In the genomic region with DNA sequence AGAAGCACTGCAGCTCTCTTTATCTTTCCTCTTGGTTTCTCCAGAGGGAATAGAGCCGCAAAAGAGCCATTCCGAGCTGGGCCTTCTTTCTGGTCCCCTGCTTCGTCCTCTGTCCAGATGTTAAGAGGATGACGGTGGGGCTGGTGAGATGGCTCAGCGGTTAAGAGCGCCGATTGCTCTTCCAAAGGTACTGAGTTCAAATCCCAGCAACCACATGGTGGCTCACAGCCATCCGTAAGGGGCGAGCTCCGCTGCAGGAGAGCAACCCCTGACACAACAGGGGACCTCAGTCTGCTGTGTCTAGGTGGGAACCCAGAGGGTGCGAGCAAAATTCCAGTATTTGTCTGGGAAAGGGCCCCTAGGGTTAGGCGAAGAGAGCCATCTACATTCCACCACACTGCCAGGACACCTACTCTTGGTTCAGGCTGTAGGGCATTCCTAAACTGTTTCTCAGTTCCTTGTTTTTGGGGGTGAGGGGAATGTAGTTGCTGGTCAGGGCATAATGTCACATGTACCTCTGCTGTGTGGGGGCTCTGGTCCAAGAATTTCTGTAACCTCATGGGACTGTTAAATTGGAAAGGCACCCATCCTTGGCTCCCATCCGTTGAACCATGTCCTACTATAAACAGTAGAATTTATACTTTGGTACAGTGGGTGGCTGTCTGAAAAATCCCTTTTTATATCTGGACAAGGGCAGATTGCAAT, we compare ENCODE assay signal across 8 mouse cellular contexts. TPM values are rescaled to one million over a fixed set of nuclear protein-coding genes. Genes with fewer than 3 reads are reported as not detected.
DNase-seq lines count a peak whose midpoint lies in the region; ATAC-seq lines count a peak whose summit lies in the region.

No protein-coding gene starts in this region.

- no peak for DNase-seq in kidney, postnatal 10 days
- DNase-seq in hindbrain, embryonic 14.5 days (ENCODE audit: low spot score) = no peak
- DNase-seq in right cerebral cortex, postnatal 25 days = no peak
- DNase-seq in right cerebral cortex, postnatal 14 days = no peak

- peak overlapping the region; percentile 56 for H3K9ac ChIP-seq in kidney, embryonic 15.5 days
- peak overlapping the region; percentile 50 for H3K9ac ChIP-seq in hindbrain, embryonic 14.5 days
- H3K9ac ChIP-seq in midbrain, embryonic 16.5 days (ENCODE audit: low read depth, low read length) = peak overlapping the region; percentile 58

- 0 out of 2 replicates have a peak, but pooled peaks have one; percentile 2 for ATAC-seq in kidney, embryonic 15.5 days (replicated peaks; ENCODE audit: low FRiP score)
- ATAC-seq in hindbrain, embryonic 14.5 days (ENCODE audit: low FRiP score) = peak; percentile 2
- peak; percentile 23 for ATAC-seq in midbrain, embryonic 16.5 days
- ATAC-seq in activated CD4-positive, CD25-positive, alpha-beta regulatory T cell, adult 4 months = no peak

- H3K36me3 ChIP-seq in kidney, embryonic 15.5 days = peaks cover 66% of the 10 kb centered on the region
- peaks cover 65% of the 10 kb centered on the region for H3K36me3 ChIP-seq in hindbrain, embryonic 14.5 days (replicated peaks; ENCODE audit: control insufficient read depth, insufficient read depth)
- H3K36me3 ChIP-seq in midbrain, embryonic 16.5 days (ENCODE audit: control insufficient read depth, insufficient read depth, low read length) = peaks cover 17% of the 10 kb centered on the region

- peak overlapping the region; percentile 97 for H3K27ac ChIP-seq in kidney, embryonic 15.5 days
- peak overlapping the region; percentile 85 for H3K27ac ChIP-seq in brown adipose tissue, adult 24 weeks (replicated peaks; ENCODE audit: low read depth, low read length)
- peak overlapping the region; percentile 93 for H3K27ac ChIP-seq in hindbrain, embryonic 14.5 days
- peak overlapping the region; percentile 93 for H3K27ac ChIP-seq in midbrain, embryonic 16.5 days (ENCODE audit: low read length)

- H3K4me1 ChIP-seq in kidney, embryonic 15.5 days = peaks cover 28% of the 10 kb centered on the region
- peaks cover 10% of the 10 kb centered on the region for H3K4me1 ChIP-seq in brown adipose tissue, adult 24 weeks (ENCODE audit: control insufficient read depth, insufficient read depth, insufficient read length, low read length)
- H3K4me1 ChIP-seq in hindbrain, embryonic 14.5 days (replicated peaks; ENCODE audit: control insufficient read depth, insufficient read depth, low read length) = peaks cover 14% of the 10 kb centered on the region
- peaks cover 15% of the 10 kb centered on the region for H3K4me1 ChIP-seq in midbrain, embryonic 16.5 days (ENCODE audit: control insufficient read depth, insufficient read depth, low read length)

- WGBS in kidney, embryonic 15.5 days = 63% methylated on average over 13 of the region's 13 CpGs
- 66% methylated on average over 13 of the region's 13 CpGs for WGBS in hindbrain, embryonic 14.5 days
- WGBS in midbrain, embryonic 16.5 days = 64% methylated on average over 13 of the region's 13 CpGs

- no peaks in the 10 kb centered on the region for H3K9me3 ChIP-seq in kidney, embryonic 15.5 days (replicated peaks)
- no peaks in the 10 kb centered on the region for H3K9me3 ChIP-seq in hindbrain, embryonic 14.5 days (ENCODE audit: control insufficient read depth, low read length)
- no peaks in the 10 kb centered on the region for H3K9me3 ChIP-seq in midbrain, embryonic 16.5 days (replicated peaks; ENCODE audit: control insufficient read depth, low read length, poor library complexity, severe bottlenecking)

- peak overlapping the region; percentile 67 for H3K4me3 ChIP-seq in kidney, embryonic 15.5 days (replicated peaks)
- peak overlapping the region; percentile 45 for H3K4me3 ChIP-seq in brown adipose tissue, adult 24 weeks (ENCODE audit: insufficient read depth, low read depth, low read length)
- peak overlapping the region; percentile 51 for H3K4me3 ChIP-seq in hindbrain, embryonic 14.5 days (replicated peaks; ENCODE audit: low read length)
- H3K4me3 ChIP-seq in midbrain, embryonic 16.5 days (ENCODE audit: low read depth, low read length) = peak overlapping the region; percentile 62

- H3K27me3 ChIP-seq in kidney, embryonic 15.5 days = no peaks in the 10 kb centered on the region
- H3K27me3 ChIP-seq in hindbrain, embryonic 14.5 days (ENCODE audit: control insufficient read depth, insufficient read depth, low read length) = no peaks in the 10 kb centered on the region
- H3K27me3 ChIP-seq in midbrain, embryonic 16.5 days (ENCODE audit: control insufficient read depth, insufficient read depth, low read depth, low read length) = no peaks in the 10 kb centered on the region

- H3K4me2 ChIP-seq in kidney, embryonic 15.5 days = peak overlapping the region; percentile 59
- peak overlapping the region; percentile 58 for H3K4me2 ChIP-seq in hindbrain, embryonic 14.5 days (replicated peaks)
- peak overlapping the region; percentile 57 for H3K4me2 ChIP-seq in midbrain, embryonic 16.5 days (ENCODE audit: low read length)

RNA-seq across cellular contexts. Expression of a gene that starts 0.7 kb away (rescaled TPM):
- polyA plus RNA-seq in kidney, embryonic 15.5 days (2015; fragmentation: Nextera tagmentation; extraction: Ambion mirVana) = 71.8 and 78.0 TPM in 2 replicates
- polyA plus RNA-seq in brown adipose tissue, adult 24 weeks (2012; ENCODE audit: insufficient read depth, insufficient read length, missing spikeins) = 73.8 and 102 TPM in 2 replicates
- 47.4 and 63.7 TPM in 2 replicates for polyA plus RNA-seq in hindbrain, embryonic 14.5 days (2014; fragmentation: Nextera tagmentation; extraction: Ambion mirVana)
- polyA plus RNA-seq in midbrain, embryonic 16.5 days (2015; fragmentation: Nextera tagmentation; extraction: Ambion mirVana) = 101 and 104 TPM in 2 replicates
- 10 to 100 TPM; 41.3 to 59.7 TPM for polyA plus RNA-seq in activated CD4-positive, CD25-positive, alpha-beta regulatory T cell, adult 4 months (2017; shearing (Covaris generic))

RNA-seq across cellular contexts. Expression of a gene that starts 2.8 kb away (rescaled TPM):
- polyA plus RNA-seq in kidney, embryonic 15.5 days (2015; fragmentation: Nextera tagmentation; extraction: Ambion mirVana) = 10.0 and 14.1 TPM in 2 replicates
- 10.3 and 12.1 TPM in 2 replicates for polyA plus RNA-seq in brown adipose tissue, adult 24 weeks (2012; ENCODE audit: insufficient read depth, insufficient read length, missing spikeins)
- polyA plus RNA-seq in hindbrain, embryonic 14.5 days (2014; fragmentation: Nextera tagmentation; extraction: Ambion mirVana) = 8.0 and 10.3 TPM in 2 replicates
- polyA plus RNA-seq in midbrain, embryonic 16.5 days (2015; fragmentation: Nextera tagmentation; extraction: Ambion mirVana) = 6.4 and 9.7 TPM in 2 replicates
- 1 to 10 TPM; 3.3 to 5.3 TPM for polyA plus RNA-seq in activated CD4-positive, CD25-positive, alpha-beta regulatory T cell, adult 4 months (2017; shearing (Covaris generic))

RNA-seq across cellular contexts. Expression of a gene that starts 8.0 kb away (rescaled TPM):
- 0.18 and 0.19 TPM in 2 replicates for polyA plus RNA-seq in kidney, embryonic 15.5 days (2015; fragmentation: Nextera tagmentation; extraction: Ambion mirVana)
- not detected in 2 replicates for polyA plus RNA-seq in brown adipose tissue, adult 24 weeks (2012; ENCODE audit: insufficient read depth, insufficient read length, missing spikeins)
- polyA plus RNA-seq in hindbrain, embryonic 14.5 days (2014; fragmentation: Nextera tagmentation; extraction: Ambion mirVana) = not detected in 2 replicates
- not detected in 2 replicates for polyA plus RNA-seq in midbrain, embryonic 16.5 days (2015; fragmentation: Nextera tagmentation; extraction: Ambion mirVana)
- polyA plus RNA-seq in activated CD4-positive, CD25-positive, alpha-beta regulatory T cell, adult 4 months (2017; shearing (Covaris generic)) = not detected

RNA-seq across cellular contexts. Expression of a gene that starts 9.1 kb away (rescaled TPM):
- polyA plus RNA-seq in kidney, embryonic 15.5 days (2015; fragmentation: Nextera tagmentation; extraction: Ambion mirVana) = 586 and 589 TPM in 2 replicates
- 268 and 317 TPM in 2 replicates for polyA plus RNA-seq in brown adipose tissue, adult 24 weeks (2012; ENCODE audit: insufficient read depth, insufficient read length, missing spikeins)
- polyA plus RNA-seq in hindbrain, embryonic 14.5 days (2014; fragmentation: Nextera tagmentation; extraction: Ambion mirVana) = 559 and 579 TPM in 2 replicates
- polyA plus RNA-seq in midbrain, embryonic 16.5 days (2015; fragmentation: Nextera tagmentation; extraction: Ambion mirVana) = 477 and 496 TPM in 2 replicates
- polyA plus RNA-seq in activated CD4-positive, CD25-positive, alpha-beta regulatory T cell, adult 4 months (2017; shearing (Covaris generic)) = 100 to 1,000 TPM; 202 to 297 TPM

RNA-seq across cellular contexts. Expression of a gene that starts 18.8 kb away (rescaled TPM):
- polyA plus RNA-seq in kidney, embryonic 15.5 days (2015; fragmentation: Nextera tagmentation; extraction: Ambion mirVana) = 91.6 and 95.2 TPM in 2 replicates
- polyA plus RNA-seq in brown adipose tissue, adult 24 weeks (2012; ENCODE audit: insufficient read depth, insufficient read length, missing spikeins) = 49.9 and 65.3 TPM in 2 replicates
- polyA plus RNA-seq in hindbrain, embryonic 14.5 days (2014; fragmentation: Nextera tagmentation; extraction: Ambion mirVana) = 96.2 and 99.2 TPM in 2 replicates
- 94.0 and 98.5 TPM in 2 replicates for polyA plus RNA-seq in midbrain, embryonic 16.5 days (2015; fragmentation: Nextera tagmentation; extraction: Ambion mirVana)
- 10 to 100 TPM; 32.7 to 33.0 TPM for polyA plus RNA-seq in activated CD4-positive, CD25-positive, alpha-beta regulatory T cell, adult 4 months (2017; shearing (Covaris generic))
